Mouse (Mus musculus) CD8-positive naive resting alpha-beta T cell, adult 57 days (primary cell): Measurements from ENCODE around the gene Dnajb2. TPM values are rescaled to one million over a fixed set of nuclear protein-coding genes. Genes with fewer than 3 reads are reported as not detected.

Experiments
- total RNA-seq: library from RNA; stranded (reverse); gene quantifications from one replicate; pipeline ENCODE4 v1.2.4, GENCODE M21; 2023

Gene Dnajb2
- 52.1 TPM for total RNA-seq

GRCm38 (mm10) chr1:75236117-75237050, at the start of gene Dnajb2:
Gene Dnajb2, plus strand, starts transcription at chr1:75236406.

GRCm38 (mm10) chr1:75191622-75192402, 44.4 kb upstream of the Dnajb2 start, which contains the start of the genes Ankzf1 and Atg9a:
Gene Ankzf1, plus strand, starts transcription at chr1:75192151.
Gene Atg9a, minus strand, starts transcription at chr1:75192196.

GRCm38 (mm10) chr1:75210136-75211087, 25.8 kb upstream of the Dnajb2 start, which contains the start of the genes Glb1l and Stk16:
Gene Glb1l, minus strand, starts transcription at chr1:75210813.
Gene Stk16, plus strand, starts transcription at chr1:75210838.

GRCm38 (mm10) chr1:75219531-75219930, 16.7 kb upstream of the Dnajb2 start, which contains the start of gene Tuba4a:
Gene Tuba4a, minus strand, starts transcription at chr1:75219865.

DNA sequence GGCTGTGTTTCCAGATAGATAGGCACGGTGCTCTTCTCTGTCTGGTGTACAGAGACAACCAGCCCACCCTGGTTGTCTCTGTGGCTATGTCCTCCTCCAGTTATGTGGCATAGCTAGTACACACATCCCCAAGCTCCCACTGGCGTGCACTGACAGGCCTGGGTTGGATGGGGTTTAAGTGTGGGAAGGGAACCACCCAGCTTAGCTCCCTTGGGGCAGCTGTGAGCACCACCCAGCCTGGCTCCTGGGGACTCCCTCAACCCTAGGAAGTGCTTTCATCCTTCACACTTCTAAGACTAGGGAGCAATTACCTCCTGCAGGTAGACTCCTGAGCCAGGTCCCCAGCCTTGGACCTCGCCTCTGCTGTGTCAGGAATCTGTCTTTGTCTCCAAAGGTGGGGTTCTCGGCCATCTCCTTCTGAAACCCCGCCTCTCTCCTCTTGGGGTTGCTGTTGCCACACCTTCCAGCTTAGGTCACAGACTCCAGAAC, 4.5 kb upstream of the Dnajb2 start, which contains the start of gene A630095N17Rik:
TSS of gene A630095N17Rik (minus strand) at position 439 of the 489 bp plus-strand sequence.

DNA sequence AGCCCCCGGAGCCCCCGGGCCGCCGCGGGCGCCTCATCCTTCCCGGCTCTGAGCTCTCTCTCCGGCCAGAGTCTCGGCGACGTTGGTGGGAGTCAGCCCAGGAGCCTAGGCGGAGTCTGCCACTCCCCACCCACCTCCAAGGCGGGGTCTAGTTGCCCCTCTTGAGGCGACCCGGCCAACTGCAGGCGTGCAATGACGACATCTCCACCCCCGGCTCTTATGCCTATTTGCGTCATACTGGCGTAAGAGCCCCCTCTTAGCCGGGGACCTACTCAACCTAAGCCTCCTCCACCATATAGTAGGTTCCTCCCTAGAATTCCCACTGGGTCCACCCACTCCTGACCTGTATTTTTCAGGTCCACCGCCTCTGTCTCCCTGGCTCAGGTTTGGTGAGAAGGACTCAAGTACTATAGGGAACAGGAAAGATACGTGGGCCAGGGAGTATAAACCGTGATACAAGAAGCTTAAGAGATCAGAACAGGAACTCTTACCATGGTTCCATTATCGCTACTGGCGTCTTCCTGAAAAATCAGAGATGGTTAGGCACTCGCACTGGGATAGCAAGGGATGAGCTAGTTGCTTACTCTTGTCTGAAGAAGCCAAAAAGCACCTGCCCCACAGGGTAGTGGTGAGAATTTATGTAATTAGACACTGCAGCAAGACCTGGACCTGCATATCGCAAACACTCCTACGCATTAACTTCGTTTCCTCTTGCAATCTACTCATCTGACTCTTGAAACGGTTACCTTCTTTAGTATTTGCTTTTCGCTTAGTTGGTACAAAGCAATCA, 28.1 kb downstream of the Dnajb2 start, which contains the start of gene Ptprn:
TSS of gene Ptprn (minus strand) at position 412 of the 790 bp plus-strand sequence.

GRCm38 (mm10) chr1:75278228-75278627, 42.0 kb downstream of the Dnajb2 start, which contains the start of gene Resp18:
Gene Resp18, minus strand, starts transcription at chr1:75278415.

Other genes starting within 250 kb of the Dnajb2 start
- gene Nhej1, start 111.2 kb upstream of the Dnajb2 start, total RNA-seq: 2.5 TPM
- 2.6 TPM for gene Slc23a3, start 102.5 kb upstream of the Dnajb2 start, total RNA-seq
- gene Cnppd1, start 93.7 kb upstream of the Dnajb2 start, total RNA-seq: 109 TPM
- 63.0 TPM for gene Retreg2, start 93.6 kb upstream of the Dnajb2 start, total RNA-seq
- gene Zfand2b, start 67.8 kb upstream of the Dnajb2 start, total RNA-seq: 32.3 TPM
- 6.2 TPM for gene Abcb6, start 56.0 kb upstream of the Dnajb2 start, total RNA-seq
- gene Ankzf1, start 44.3 kb upstream of the Dnajb2 start, total RNA-seq: 24.3 TPM
- gene Atg9a, start 44.2 kb upstream of the Dnajb2 start, total RNA-seq: 28.4 TPM
- 11.1 TPM for gene Glb1l, start 25.6 kb upstream of the Dnajb2 start, total RNA-seq
- 97.7 TPM for gene Stk16, start 25.6 kb upstream of the Dnajb2 start, total RNA-seq
- gene Tuba4a, start 16.5 kb upstream of the Dnajb2 start, total RNA-seq: 185 TPM
- gene A630095N17Rik, start 4.3 kb upstream of the Dnajb2 start, total RNA-seq: not detected
- 0.24 TPM for gene Ptprn, start 28.1 kb downstream of the Dnajb2 start, total RNA-seq
- gene Resp18, start 42.0 kb downstream of the Dnajb2 start, total RNA-seq: not detected
- gene Dnpep, start 81.6 kb downstream of the Dnajb2 start, total RNA-seq: 34.9 TPM
- gene Des, start 123.9 kb downstream of the Dnajb2 start, total RNA-seq: 0.21 TPM
- gene Speg, start 138.9 kb downstream of the Dnajb2 start, total RNA-seq: 0.80 TPM
- 59.5 TPM for gene Gmppa, start 199.5 kb downstream of the Dnajb2 start, total RNA-seq
- gene Asic4, start 214.0 kb downstream of the Dnajb2 start, total RNA-seq: not detected
- gene Chpf, start 242.9 kb downstream of the Dnajb2 start, total RNA-seq: 22.0 TPM
- 3.1 TPM for gene Tmem198, start 243.1 kb downstream of the Dnajb2 start, total RNA-seq